Mouse (Mus musculus) heart, postnatal 0 days (tissue): ENCODE measurements around the gene Tmprss9.

Source experiments
- CTCF ChIP-seq: IDR thresholded peaks from 2 replicates; pipeline ENCODE4 v1.5.1; 2016; ENCODE audit warnings: antibody characterized with exemption, control low read depth, low read depth
- EP300 ChIP-seq: IDR thresholded peaks from 2 replicates; pipeline ENCODE4 v1.6.1; 2016; ENCODE audit warnings: antibody characterized with exemption, low read depth

DNA sequence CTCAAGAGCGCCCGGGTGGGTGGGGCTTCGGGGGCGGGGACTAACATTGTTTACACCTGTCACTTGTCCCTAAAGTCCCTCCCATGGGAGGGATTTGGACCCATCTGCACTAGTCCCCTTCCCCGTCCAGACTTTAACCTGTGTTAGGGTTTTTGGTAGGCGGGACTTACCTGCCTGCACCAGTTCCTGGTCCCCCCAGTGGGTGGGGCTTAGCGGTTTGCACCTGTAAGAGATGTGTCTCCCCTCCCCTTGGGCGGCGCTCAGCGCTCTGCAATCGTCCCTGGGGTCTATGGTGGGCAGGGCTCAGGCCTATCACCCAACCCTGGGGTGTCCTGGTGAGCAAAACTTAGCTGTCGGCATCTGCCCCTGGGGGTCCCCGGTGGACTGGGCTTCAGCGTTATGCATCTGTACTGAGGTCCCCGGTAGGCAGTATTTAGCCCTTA is 45.7 kb downstream of the Tmprss9 start:
- TF ChIP-seq CTCF (no peak), EP300 (no peak)
